Mouse (Mus musculus) limb, embryonic 11.5 days (tissue): Measurements from ENCODE around the gene Tent5b. TPM values are rescaled to one million over a fixed set of nuclear protein-coding genes. Genes with fewer than 3 reads are reported as not detected.
A peak's percentile ranks its signal among the peaks of the same experiment; 100 is the strongest.

ENCODE experiments used
- ATAC-seq: fragments of 200-750 bp; cut with Nextera tagmentation; 2 replicates; pipeline ENCODE4 v1.8.0; 2017; ENCODE audit warnings: low read depth; ENCODE audit not compliant: insufficient number of reproducible peaks, low FRiP score, low TSS enrichment
- DNase-seq: peaks from one replicate; pipeline ENCODE4 v3.0.0-alpha.2; 2015; ENCODE audit warnings: low spot score
- H3K27ac ChIP-seq: fragments of 300-500 bp; sonication (generic); replicated peaks from 2 replicates; pipeline ENCODE4 v1.5.1; 2014; ENCODE audit warnings: low read depth, mild to moderate bottlenecking, low read length
- H3K27me3 ChIP-seq: fragments of 300-500 bp; sonication (generic); 2 replicates; pipeline ENCODE4 v1.6.1; 2014; ENCODE audit warnings: mild to moderate bottlenecking, low read length, mixed read lengths; ENCODE audit not compliant: control insufficient read depth, insufficient read depth
- H3K36me3 ChIP-seq: fragments of 300-500 bp; sonication (generic); 2 replicates; pipeline ENCODE4 v1.6.1; 2014; ENCODE audit warnings: mild to moderate bottlenecking, low read length, moderate library complexity, mixed read lengths; ENCODE audit not compliant: control insufficient read depth, insufficient read depth
- H3K4me1 ChIP-seq: fragments of 300-500 bp; sonication (generic); 2 replicates; pipeline ENCODE4 v1.6.1; 2014; ENCODE audit warnings: low read length, mixed read lengths; ENCODE audit not compliant: control insufficient read depth, insufficient read depth
- H3K4me2 ChIP-seq: fragments of 300-500 bp; sonication (generic); 2 replicates; pipeline ENCODE4 v1.6.1; 2014; ENCODE audit warnings: low read depth, mild to moderate bottlenecking, moderate library complexity; ENCODE audit not compliant: severe bottlenecking
- H3K4me3 ChIP-seq: fragments of 300-500 bp; sonication (generic); 2 replicates; pipeline ENCODE4 v1.5.1; 2014; ENCODE audit warnings: low read depth, low read length
- H3K9ac ChIP-seq: fragments of 300-500 bp; sonication (generic); 2 replicates; pipeline ENCODE4 v1.6.1; 2014; ENCODE audit warnings: mild to moderate bottlenecking, low read length
- H3K9me3 ChIP-seq: fragments of 300-500 bp; sonication (generic); 2 replicates; pipeline ENCODE4 v1.6.1; 2016; ENCODE audit warnings: low read length; ENCODE audit not compliant: control insufficient read depth
- WGBS: fragments of 180-500 bp; shearing (Covaris S2); extraction: QIAGEN DNeasy Blood & Tissue Kit; methylation state at CpG from one replicate; pipeline ENCODE4 v1.1.7; 2014; 5-methylcytosine and 5-hydroxymethylcytosine counted together
- polyA plus RNA-seq: library from polyadenylated mRNA; unstranded; fragments of >200 nt; fragmentation: Nextera tagmentation; extraction: Ambion mirVana; gene quantifications from 2 replicates; pipeline ENCODE4 v1.2.1, GENCODE M21; 2014

Tent5b gene
- polyA plus RNA-seq, 1 experiment from 2014 or later, result 0.51 TPM

DNA sequence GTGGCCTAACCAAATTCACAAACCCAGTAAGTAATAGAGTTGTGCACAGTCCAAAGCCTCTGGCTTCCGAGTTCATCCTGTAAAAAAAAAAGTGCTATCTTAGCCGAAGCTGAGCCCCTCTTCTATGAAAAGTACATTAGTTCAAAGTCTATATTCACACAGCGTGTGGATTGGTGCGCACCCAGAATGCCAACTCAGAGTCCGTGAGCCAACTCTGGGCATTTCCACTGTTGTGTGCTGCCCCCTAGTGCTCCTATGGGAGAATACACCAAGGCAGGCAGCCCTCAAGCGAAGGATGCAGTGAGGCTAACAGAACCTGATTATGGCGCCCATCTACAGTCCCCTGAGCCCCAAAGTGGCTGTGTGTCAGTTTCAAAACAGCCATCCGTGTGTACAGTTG is 33.0 kb downstream of the Tent5b start:
- no peak for ATAC-seq
- H3K4me2 ChIP-seq, result no peak overlapping the region
- no peaks in the 10 kb centered on the region for H3K4me1 ChIP-seq
- peak; percentile 85 for DNase-seq
- H3K9ac ChIP-seq, result no peak overlapping the region
- H3K4me3 ChIP-seq, result no peak overlapping the region
- WGBS, result 18% methylated on average over 8 of the region's 8 CpGs
- H3K9me3 ChIP-seq, result no peaks in the 10 kb centered on the region
- H3K27ac ChIP-seq, result no peak overlapping the region
- peaks cover 5% of the 10 kb centered on the region for H3K27me3 ChIP-seq
- H3K36me3 ChIP-seq, result no peaks in the 10 kb centered on the region

DNA sequence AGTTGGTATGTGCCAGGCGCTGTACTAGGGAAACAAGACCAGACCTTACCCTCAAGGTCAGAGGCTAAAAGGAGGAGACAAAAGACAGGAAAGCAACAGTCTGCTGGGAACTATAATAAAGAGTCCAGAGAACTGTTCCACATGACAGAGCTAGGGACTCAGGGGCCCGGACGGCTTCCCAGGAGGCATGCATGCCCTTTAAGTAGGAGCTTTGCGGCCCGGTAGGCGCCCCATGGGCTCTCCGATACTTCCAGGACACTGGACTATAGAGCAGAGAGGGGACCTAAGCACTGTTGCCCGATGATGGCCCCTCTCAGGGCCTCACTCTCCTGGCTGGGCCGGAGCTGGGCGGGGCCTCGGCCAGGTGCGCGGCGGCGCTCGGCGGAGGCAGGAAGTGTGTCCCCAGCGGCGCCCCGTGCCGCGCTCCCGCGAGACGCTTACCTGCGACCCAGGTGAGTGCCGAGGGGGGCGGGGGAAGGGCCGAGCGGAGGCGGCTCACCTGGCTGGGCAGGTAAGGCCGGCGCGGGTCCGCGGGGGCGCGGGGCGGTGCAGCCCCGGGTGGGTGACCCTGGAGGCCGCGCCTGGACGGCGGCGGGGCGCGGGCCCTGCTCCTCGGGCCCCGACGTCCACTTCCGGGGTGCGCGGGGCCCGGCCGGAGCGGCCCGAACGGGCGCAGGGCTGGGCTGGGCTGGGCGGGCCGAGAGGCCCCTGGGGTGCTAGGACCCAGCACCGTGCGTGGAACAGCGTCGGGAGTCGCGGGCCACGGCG is 38.9 kb downstream of the Tent5b start, which contains the start of gene Kdf1:
Gene Kdf1 (plus strand): TSS at position 363 of the 768 bp plus-strand sequence.
- ATAC-seq, result no peak
- H3K27ac ChIP-seq, result no peak within 1 kb of the TSS
- WGBS, result 4% methylated on average over 55 of the region's 69 CpGs
- no peaks in the 10 kb centered on the region for H3K36me3 ChIP-seq
- peaks cover 35% of the 10 kb centered on the region for H3K27me3 ChIP-seq
- peak; percentile 37 for DNase-seq
- H3K9me3 ChIP-seq, result no peaks in the 10 kb centered on the region
- peak within 1 kb of the TSS; percentile 25 for H3K4me3 ChIP-seq
- peak within 1 kb of the TSS; percentile 52 for H3K4me2 ChIP-seq
- peak within 1 kb of the TSS; percentile 1; the same call in 1 of the 2 replicates for H3K9ac ChIP-seq
- no peaks in the 10 kb centered on the region for H3K4me1 ChIP-seq

DNA sequence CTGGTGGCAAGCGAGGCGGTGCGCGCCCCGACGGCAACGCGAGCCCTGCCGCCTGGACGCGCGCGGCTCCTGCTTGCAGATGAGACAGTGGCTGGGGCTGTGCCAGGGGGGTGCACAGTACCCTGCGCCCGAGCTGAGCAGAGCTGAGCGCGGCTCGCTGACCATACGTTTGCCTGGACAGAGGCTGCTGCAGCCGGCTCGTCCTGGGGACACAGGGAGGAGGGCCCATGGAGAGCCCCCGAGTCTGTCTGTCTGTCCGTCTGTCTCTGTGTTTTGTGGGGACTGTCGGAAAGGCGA is 39.4 kb downstream of the Tent5b start:
- 6% methylated on average over 25 of the region's 25 CpGs for WGBS
- DNase-seq (no peak), ATAC-seq (no peak)
- peak overlapping the region; percentile 52 for H3K4me2 ChIP-seq
- peak overlapping the region; percentile 1; the same call in 1 of the 2 replicates for H3K9ac ChIP-seq
- H3K27ac ChIP-seq, result no peak overlapping the region
- H3K4me3 ChIP-seq, result peak overlapping the region; percentile 25
- peaks cover 35% of the 10 kb centered on the region for H3K27me3 ChIP-seq
- no peaks in the 10 kb centered on the region for H3K36me3 ChIP-seq
- H3K4me1 ChIP-seq, result no peaks in the 10 kb centered on the region
- H3K9me3 ChIP-seq, result no peaks in the 10 kb centered on the region

DNA sequence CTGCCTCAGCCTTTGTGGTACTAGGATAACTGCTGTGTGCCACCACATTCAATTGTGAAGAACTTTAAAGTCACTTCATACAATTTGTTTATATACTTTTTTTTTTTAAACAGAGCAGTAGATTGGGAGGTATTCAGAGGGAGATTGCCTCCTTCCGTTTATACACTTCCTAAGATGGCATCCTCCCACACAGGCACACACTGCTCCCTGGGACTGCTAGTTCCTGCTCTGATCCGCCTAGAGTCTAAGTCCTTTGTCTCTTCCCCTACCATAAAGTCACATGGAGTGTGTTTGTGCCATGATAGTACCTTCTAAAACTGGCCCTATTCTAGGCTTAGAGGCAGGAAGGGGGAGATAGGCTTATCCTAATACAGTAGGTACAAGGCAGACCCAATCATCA is 41.6 kb downstream of the Tent5b start:
- no peak for ATAC-seq
- DNase-seq, result no peak
- Histone ChIP-seq H3K4me1 (no peaks in the 10 kb centered on the region), H3K27ac (no peak overlapping the region), H3K4me2 (no peak overlapping the region), H3K9ac (no peak overlapping the region), H3K27me3 (peaks cover 35% of the 10 kb centered on the region), H3K36me3 (no peaks in the 10 kb centered on the region), H3K9me3 (no peaks in the 10 kb centered on the region), H3K4me3 (no peak overlapping the region)
- 65% methylated on average over 2 of the region's 2 CpGs for WGBS

DNA sequence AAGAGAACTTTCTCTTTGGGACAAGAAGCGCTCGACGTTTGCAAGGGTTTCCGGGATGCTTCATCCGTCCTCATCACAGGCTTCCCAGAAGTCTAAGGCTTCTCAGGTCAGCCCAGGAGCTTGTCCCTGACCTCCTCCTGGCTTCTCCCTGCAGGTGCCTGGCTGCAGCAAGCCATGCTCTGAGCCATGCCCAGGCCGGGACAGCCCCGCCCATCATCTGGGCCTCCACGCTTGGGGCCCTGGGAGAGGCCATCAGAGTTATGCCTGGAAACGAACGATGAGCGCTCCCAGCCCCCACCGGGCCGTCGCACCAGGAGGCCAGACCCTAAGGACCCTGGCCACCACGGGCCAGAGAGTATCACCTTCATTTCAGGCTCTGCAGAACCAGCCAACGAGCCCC is 47.9 kb downstream of the Tent5b start:
- H3K27ac ChIP-seq, result no peak overlapping the region
- H3K9me3 ChIP-seq, result no peaks in the 10 kb centered on the region
- no peaks in the 10 kb centered on the region for H3K27me3 ChIP-seq
- peaks cover 18% of the 10 kb centered on the region; the same call in 1 of the 2 replicates for H3K36me3 ChIP-seq
- H3K4me2 ChIP-seq, result no peak overlapping the region
- DNase-seq, result no peak
- H3K9ac ChIP-seq, result no peak overlapping the region
- no peak for ATAC-seq
- WGBS, result 74% methylated on average over 16 of the region's 16 CpGs
- no peaks in the 10 kb centered on the region for H3K4me1 ChIP-seq
- H3K4me3 ChIP-seq, result no peak overlapping the region

DNA sequence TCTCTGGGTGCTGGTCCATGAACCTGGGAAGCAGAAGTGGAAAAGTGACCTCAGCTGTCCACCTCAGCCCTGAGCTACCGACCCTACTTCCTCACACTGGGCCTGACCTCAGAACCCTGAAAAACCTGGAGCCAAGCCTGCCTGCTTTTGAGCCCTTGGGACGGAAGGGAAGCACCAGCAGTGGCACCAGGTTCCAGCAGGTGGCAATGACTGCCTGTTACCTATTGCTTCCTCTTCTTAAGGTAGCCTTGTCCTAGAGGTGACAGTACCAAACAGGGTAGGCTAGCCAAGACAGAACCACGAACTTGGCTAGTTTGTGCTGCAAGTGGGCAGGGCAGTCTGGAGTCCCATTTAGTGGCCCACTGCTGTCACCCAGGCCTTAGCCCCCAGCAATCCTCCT is 52.8 kb downstream of the Tent5b start:
- no peaks in the 10 kb centered on the region for H3K9me3 ChIP-seq
- H3K4me2 ChIP-seq, result no peak overlapping the region
- no peaks in the 10 kb centered on the region for H3K4me1 ChIP-seq
- H3K36me3 ChIP-seq, result peaks cover 43% of the 10 kb centered on the region
- H3K27ac ChIP-seq, result no peak overlapping the region
- no peak overlapping the region for H3K4me3 ChIP-seq
- ATAC-seq (no peak), DNase-seq (no peak)
- no peaks in the 10 kb centered on the region for H3K27me3 ChIP-seq
- 90% methylated on average over 3 of the region's 3 CpGs for WGBS
- H3K9ac ChIP-seq, result no peak overlapping the region

DNA sequence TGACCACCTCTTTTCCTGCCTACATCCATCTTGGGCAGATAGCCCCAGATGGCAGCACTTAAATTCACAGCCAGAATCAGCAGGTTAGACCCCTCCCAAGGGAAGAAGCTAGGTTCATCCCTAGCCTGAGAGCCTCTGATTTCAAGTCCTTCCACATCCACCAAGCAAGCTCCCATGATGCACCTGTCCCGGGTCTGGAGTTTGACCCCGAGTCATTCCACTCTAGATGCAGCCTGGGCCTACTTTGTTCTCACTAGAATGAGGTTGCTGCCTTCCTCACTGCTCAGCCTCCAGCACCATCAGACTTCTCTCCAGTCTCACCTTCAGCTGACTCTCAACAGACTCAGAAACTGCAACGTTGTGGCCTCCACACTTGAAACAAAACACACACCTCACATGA is 56.1 kb downstream of the Tent5b start:
- no peak overlapping the region for H3K4me2 ChIP-seq
- H3K4me3 ChIP-seq, result no peak overlapping the region
- H3K4me1 ChIP-seq, result no peaks in the 10 kb centered on the region
- 86% methylated on average over 3 of the region's 3 CpGs for WGBS
- ATAC-seq (no peak), DNase-seq (no peak)
- H3K9ac ChIP-seq, result no peak overlapping the region
- H3K9me3 ChIP-seq, result no peaks in the 10 kb centered on the region
- no peak overlapping the region for H3K27ac ChIP-seq
- H3K36me3 ChIP-seq, result peaks cover 49% of the 10 kb centered on the region
- H3K27me3 ChIP-seq, result no peaks in the 10 kb centered on the region

DNA sequence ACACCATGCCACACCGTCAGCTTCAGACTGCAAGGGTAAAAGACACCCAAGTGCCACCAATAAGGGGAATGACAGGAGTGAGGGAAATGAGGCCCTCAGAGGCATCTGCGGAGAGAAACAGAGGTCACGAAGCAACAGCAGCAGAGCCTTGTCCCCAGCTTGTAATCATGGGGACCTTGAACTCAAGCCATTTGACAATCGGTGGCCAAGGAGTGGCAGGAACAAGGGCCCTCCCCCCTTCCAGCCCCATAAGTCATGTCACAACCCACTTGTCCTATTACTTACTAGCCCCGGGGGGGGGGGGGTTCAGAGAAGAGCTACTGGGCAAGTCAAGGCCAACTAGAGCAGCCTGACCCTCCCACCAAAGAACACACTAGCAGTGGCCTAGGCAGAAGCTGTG is 56.7 kb downstream of the Tent5b start:
- H3K4me2 ChIP-seq, result no peak overlapping the region
- no peaks in the 10 kb centered on the region for H3K27me3 ChIP-seq
- no peak overlapping the region for H3K4me3 ChIP-seq
- ATAC-seq (no peak), DNase-seq (no peak)
- H3K9ac ChIP-seq, result no peak overlapping the region
- WGBS, result 87% methylated on average over 5 of the region's 5 CpGs
- no peaks in the 10 kb centered on the region for H3K4me1 ChIP-seq
- peaks cover 49% of the 10 kb centered on the region for H3K36me3 ChIP-seq
- no peaks in the 10 kb centered on the region for H3K9me3 ChIP-seq
- H3K27ac ChIP-seq, result no peak overlapping the region
